Mouse (Mus musculus) spleen, adult 2 months (tissue): ENCODE measurements at regions not wholly inside any gene's neighbourhood (a gene's known extent, or its start where the extent isn't known, plus 50 kb on each side); places are given as distances from the start of the nearest gene placed in this dataset.

Experiments used
- CTCF ChIP-seq: fragments of 200-500 bp; IDR thresholded peaks from 2 replicates; pipeline ENCODE4 v1.5.1; 2011; ENCODE audit warnings: mild to moderate bottlenecking, inconsistent platforms; ENCODE audit not compliant: insufficient read depth, insufficient read length, insufficient replicate concordance; ENCODE audit errors: extremely low read depth
- POLR2A ChIP-seq: fragments of 200-500 bp; IDR thresholded peaks from 2 replicates; pipeline ENCODE4 v1.6.1; 2011; ENCODE audit warnings: low read depth, low read length, inconsistent platforms

- TF ChIP-seq CTCF (no peak), POLR2A (no peak)
Observed at GRCm38 (mm10) chr6:31283973-31284372, 114.6 kb upstream of the Mkln1 start.
